Comparison of ENCODE assay signal across 11 mouse cellular contexts in genomic region chr6:121343026-121343770, GRCm38 (mm10). TPM values are rescaled to one million over a fixed set of nuclear protein-coding genes. Genes with fewer than 3 reads are reported as not detected.
DNase-seq lines count a peak whose midpoint lies in the region; ATAC-seq lines count a peak whose summit lies in the region.
"Had no signal": no experiment of that assay in that cellular context is flagged by ENCODE, and none has a peak within 500 bp of the region (broad histone marks: within the 10 kb centered on the region; RNA-seq: fewer than 3 reads in every experiment).

TSS of gene Slc6a12 (plus strand) at chr6:121343076.

- H3K4me1 ChIP-seq in hindbrain, embryonic 11.5 days (replicated peaks; ENCODE audit: control insufficient read depth, insufficient read depth, low read length) = no peaks in the 10 kb centered on the region
- peaks cover 9% of the 10 kb centered on the region for H3K4me1 ChIP-seq in hindbrain, embryonic 12.5 days
- H3K4me1 ChIP-seq: heart, embryonic 13.5 days had no signal

- DNase-seq in hindbrain, embryonic 11.5 days (ENCODE audit: low spot score) = no peak
- peak; percentile 13 to 21 for DNase-seq in spleen, adult 18-20 months
- no peak for DNase-seq in spleen, postnatal 14 days (ENCODE audit: low spot score in 2 of 2)
- peak; percentile 19 for DNase-seq in lung, postnatal 36 days
- DNase-seq in cerebellum, adult 9-10 months = no peak
- no peak for DNase-seq in adrenal gland, adult 8-10 months
- no peak for DNase-seq in layer of hippocampus, adult 11-12 months (ENCODE audit: low spot score)
- DNase-seq: lung, embryonic 14.5 days had no signal

- H3K9ac ChIP-seq in hindbrain, embryonic 11.5 days (ENCODE audit: low read depth, low read length) = no peak within 1 kb of the TSS
- no peak within 1 kb of the TSS for H3K9ac ChIP-seq in hindbrain, embryonic 12.5 days
- H3K9ac ChIP-seq: heart, embryonic 13.5 days; lung, embryonic 14.5 days had no signal

- ATAC-seq in hindbrain, embryonic 11.5 days (ENCODE audit: low FRiP score) = 0 out of 2 replicates have a peak, but pooled peaks have one; percentile 15
- ATAC-seq in hindbrain, embryonic 12.5 days (ENCODE audit: low FRiP score) = no peak

- H3K36me3 ChIP-seq in hindbrain, embryonic 11.5 days (ENCODE audit: control insufficient read depth, insufficient read depth, low read length) = no peaks in the 10 kb centered on the region
- H3K36me3 ChIP-seq in hindbrain, embryonic 12.5 days = no peaks in the 10 kb centered on the region
- H3K36me3 ChIP-seq: heart, embryonic 13.5 days had no signal

- H3K4me2 ChIP-seq in hindbrain, embryonic 11.5 days (replicated peaks; ENCODE audit: low read depth, low read length) = no peak within 1 kb of the TSS
- no peak within 1 kb of the TSS for H3K4me2 ChIP-seq in hindbrain, embryonic 12.5 days (replicated peaks)
- H3K4me2 ChIP-seq: heart, embryonic 13.5 days; lung, embryonic 14.5 days had no signal

- no peaks in the 10 kb centered on the region for H3K9me3 ChIP-seq in hindbrain, embryonic 11.5 days (ENCODE audit: control insufficient read depth, low read length)
- H3K9me3 ChIP-seq in hindbrain, embryonic 12.5 days (replicated peaks) = no peaks in the 10 kb centered on the region
- H3K9me3 ChIP-seq: heart, embryonic 13.5 days had no signal

- no peaks in the 10 kb centered on the region for H3K27me3 ChIP-seq in hindbrain, embryonic 11.5 days (ENCODE audit: control insufficient read depth, insufficient read depth, low read length)
- H3K27me3 ChIP-seq in hindbrain, embryonic 12.5 days = peaks cover 9% of the 10 kb centered on the region

- H3K27ac ChIP-seq in hindbrain, embryonic 11.5 days (ENCODE audit: low read depth, low read length) = no peak within 1 kb of the TSS
- no peak within 1 kb of the TSS for H3K27ac ChIP-seq in hindbrain, embryonic 12.5 days
- H3K27ac ChIP-seq: heart, embryonic 13.5 days had no signal

- no peak within 1 kb of the TSS for H3K4me3 ChIP-seq in hindbrain, embryonic 11.5 days (ENCODE audit: low read depth, low read length)
- no peak within 1 kb of the TSS for H3K4me3 ChIP-seq in hindbrain, embryonic 12.5 days
- H3K4me3 ChIP-seq: heart, embryonic 13.5 days; myocyte had no signal

- WGBS in hindbrain, embryonic 11.5 days = 78% methylated on average over 15 of the region's 15 CpGs
- 78% methylated on average over 15 of the region's 15 CpGs for WGBS in hindbrain, embryonic 12.5 days

RNA-seq across cellular contexts. Expression of gene Slc6a12, which starts in this region (rescaled TPM):
- 0.29 TPM in 1 of 2 replicates, not detected in the other for polyA plus RNA-seq in hindbrain, embryonic 11.5 days (2014; fragmentation: Nextera tagmentation; extraction: Ambion mirVana)
- polyA plus RNA-seq in hindbrain, embryonic 12.5 days (2016; fragmentation: Nextera tagmentation; extraction: Ambion mirVana) = 0.20 and 0.31 TPM in 2 replicates
- under 1 TPM in 3 of 4 experiments, not detected in 1; 0.20 to 0.83 (median 0.55) TPM for total RNA-seq in adrenal gland, adult 8-10 months (2022)
- polyA plus RNA-seq: heart, embryonic 13.5 days; lung, embryonic 14.5 days; myocyte had no signal

Comparison
In these comparisons a context has a peak if more than half of its experiments do, and no peak if none do; other contexts are left out.
1. DNase-seq: peak in spleen, adult 18-20 months (2 of 2) and lung, postnatal 36 days (single experiment); none in hindbrain, embryonic 11.5 days (single experiment), spleen, postnatal 14 days (0 of 2), cerebellum, adult 9-10 months (single experiment), adrenal gland, adult 8-10 months (single experiment) and layer of hippocampus, adult 11-12 months (single experiment).
2. Peak in ATAC-seq in hindbrain, embryonic 11.5 days; RNA of the gene not detected or under 1 TPM.